Mouse (Mus musculus): ENCODE measurements around the gene Il23a.
"Not testable (repeated sequence)": the region's sequence is repeated elsewhere in the genome, so short reads cannot be mapped to it uniquely, and the experiment has no call there.

The Il23a gene

DNA sequence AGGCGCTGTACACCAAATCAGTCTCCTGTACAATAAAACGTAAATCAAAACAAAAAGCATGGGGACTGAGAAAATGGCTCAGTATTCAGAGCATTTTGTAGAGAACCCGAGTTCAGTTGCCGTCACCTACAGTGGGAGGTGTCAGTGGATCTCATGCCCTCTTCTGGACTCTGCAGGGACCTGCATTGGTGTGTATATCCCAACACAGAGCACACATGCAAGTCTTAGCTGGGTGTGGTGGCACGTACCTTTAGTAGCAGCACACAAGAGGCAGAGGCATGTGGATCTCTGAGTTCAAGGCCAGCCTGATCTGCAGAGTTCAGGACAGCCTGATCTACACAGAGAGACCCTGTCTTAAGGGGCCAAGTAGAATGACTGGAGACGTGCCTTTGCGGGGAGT lies 11.1 kb upstream of the Il23a start:
- no peak for DNase-seq (ENCODE audit: low spot score in 2 of 2)

- peak; percentile 100 for DNase-seq (ENCODE audit: low spot score in 2 of 2)
Observed at GRCm38 (mm10) chr10:128303126-128304021, 4.8 kb upstream of the Il23a start, which contains the start of gene Pan2. Pan2 (plus strand) TSS chr10:128303335.

DNA sequence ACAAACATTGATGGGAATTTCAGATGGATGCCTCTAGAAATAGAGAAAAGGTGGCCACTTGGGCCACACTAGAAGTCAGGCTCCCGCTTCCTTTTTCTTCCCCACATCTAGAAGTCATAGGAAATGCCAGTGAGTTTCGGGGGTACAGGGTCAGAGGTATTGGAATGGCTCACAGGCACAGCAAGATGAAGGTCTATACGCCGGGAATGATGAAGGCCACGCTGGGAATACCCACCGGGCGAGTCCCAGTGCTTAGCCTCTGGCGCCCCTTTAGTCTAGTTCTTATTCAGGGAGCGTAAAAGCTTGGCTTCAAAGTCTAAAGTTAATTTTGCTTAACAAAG lies 4.2 kb upstream of the Il23a start:
- DNase-seq (ENCODE audit: low spot score in 2 of 2), result no peak

DNA sequence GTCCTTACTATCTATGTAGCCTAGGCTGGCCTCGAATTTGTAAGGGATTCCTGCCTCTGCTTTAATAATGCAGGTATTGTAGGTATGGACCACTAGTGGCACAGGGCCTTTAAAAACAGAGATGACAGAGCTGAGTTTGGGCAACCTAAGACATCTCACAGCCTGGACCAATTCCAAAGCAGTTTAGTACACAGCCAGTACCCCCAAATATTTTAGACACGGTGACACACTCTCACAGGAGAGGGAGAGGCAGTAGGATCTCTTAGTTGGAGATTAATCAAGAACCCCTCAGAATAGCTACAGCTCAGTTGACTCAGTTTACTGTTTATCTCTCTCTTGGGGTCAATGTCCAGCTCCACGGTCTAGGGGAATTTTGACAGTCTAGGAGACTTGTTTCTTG lies 3.8 kb upstream of the Il23a start:
- no peak for DNase-seq (ENCODE audit: low spot score in 2 of 2)

- no peak for DNase-seq (ENCODE audit: low spot score in 2 of 2)
Observed at GRCm38 (mm10) chr10:128298243-128298642, 309 bp downstream of the Il23a start.

DNA sequence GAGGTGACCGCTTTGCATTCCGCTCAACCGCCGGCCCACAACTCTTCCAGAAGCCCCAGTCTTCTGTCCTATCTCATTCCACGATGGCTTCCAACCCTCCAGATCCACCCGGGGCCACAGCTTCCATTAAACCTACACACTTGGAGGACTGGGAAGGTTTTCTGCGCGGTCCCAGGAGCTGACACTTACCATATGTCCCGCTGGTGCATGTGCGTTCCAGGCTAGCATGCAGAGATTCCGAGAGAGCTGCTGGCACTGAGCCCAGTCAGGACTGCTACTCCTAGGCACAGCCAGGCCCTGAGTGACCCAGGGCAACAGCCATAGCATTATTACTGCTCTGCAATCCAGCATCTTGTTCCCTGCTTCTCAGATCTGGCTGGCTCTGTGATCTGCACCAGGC lies 930 bp downstream of the Il23a start:
- no peak for DNase-seq (ENCODE audit: low spot score in 2 of 2)

DNA sequence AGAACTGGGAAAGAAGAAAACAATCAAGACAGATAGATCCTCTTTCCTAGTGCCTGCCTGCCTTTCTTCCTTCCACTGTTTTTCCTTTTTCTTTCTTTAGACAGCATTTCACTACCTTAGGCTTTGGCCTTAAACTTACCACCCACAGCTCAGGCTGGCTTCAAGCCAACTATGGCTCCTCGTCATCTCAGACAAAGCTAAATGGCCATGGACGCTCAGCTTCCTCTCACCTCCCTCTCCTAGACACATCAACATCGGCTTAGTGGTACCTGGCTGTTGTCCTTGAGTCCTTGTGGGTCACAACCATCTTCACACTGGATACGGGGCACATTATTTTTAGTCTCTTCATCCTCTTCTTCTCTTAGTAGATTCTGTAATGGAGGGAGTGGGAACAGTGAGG lies 1.3 kb downstream of the Il23a start:
- DNase-seq (ENCODE audit: low spot score in 2 of 2), result no peak

GRCm38 (mm10) chr10:128296370-128297090 lies 2.0 kb downstream of the Il23a start:
- no peak for DNase-seq (ENCODE audit: low spot score in 2 of 2)

- not testable (repeated sequence) for DNase-seq (ENCODE audit: low spot score in 2 of 2)
Observed at GRCm38 (mm10) chr10:128290594-128290993, 8.0 kb downstream of the Il23a start.

DNA sequence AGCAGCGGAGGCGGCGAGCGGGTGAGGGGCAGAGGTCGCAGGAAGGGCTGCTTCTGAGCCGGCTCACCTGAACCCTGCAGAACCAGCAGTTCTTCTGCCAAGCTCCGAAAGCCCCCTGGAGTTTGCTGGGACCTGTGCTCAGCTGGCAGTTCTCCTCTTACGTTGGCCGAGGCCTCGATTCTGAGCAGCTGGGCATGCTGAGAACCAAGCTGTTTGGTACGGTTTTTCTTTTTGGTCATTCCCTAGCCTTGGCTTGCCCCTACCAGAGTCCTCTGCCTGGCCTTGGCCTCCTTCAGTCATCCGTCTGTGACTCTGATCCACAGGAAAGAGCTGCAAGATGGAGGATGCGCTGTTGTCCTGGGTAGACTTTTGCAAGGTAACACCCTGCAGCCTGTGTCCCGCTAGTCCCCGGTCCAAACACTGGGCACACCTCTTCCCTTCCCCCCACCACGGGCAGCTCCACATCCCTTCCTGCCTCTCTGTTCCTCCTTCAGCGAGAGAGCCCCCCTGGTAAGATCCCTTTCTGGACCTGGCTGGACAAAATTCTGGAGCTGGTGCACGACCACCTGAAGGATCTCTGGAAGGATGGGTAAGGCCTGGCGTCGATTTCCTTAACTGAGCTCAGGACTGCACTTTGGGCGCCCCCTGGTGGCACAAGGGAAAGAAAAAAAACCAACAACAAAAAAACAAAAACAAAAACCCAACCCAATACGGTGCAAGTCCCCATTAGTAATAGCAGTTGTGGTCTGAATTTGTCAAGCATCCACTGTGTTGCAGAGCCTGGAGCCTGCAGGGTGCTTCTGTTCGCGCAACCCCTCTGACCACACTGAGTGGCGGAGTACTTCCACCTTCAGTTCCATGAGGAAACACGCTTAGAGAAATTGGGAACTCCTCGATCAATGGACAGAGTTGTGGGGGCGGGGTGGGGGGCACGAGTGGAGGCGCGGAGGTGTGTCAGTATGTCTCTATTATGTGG lies 14.7 kb downstream of the Il23a start:
- peak; percentile 59 to 75 for DNase-seq (ENCODE audit: low spot score in 2 of 2)

GRCm38 (mm10) chr10:128282886-128283450 lies 15.6 kb downstream of the Il23a start:
- no peak for DNase-seq (ENCODE audit: low spot score in 2 of 2)

GRCm38 (mm10) chr10:128281682-128282081 lies 16.9 kb downstream of the Il23a start:
- DNase-seq (ENCODE audit: low spot score in 2 of 2), result no peak

DNA sequence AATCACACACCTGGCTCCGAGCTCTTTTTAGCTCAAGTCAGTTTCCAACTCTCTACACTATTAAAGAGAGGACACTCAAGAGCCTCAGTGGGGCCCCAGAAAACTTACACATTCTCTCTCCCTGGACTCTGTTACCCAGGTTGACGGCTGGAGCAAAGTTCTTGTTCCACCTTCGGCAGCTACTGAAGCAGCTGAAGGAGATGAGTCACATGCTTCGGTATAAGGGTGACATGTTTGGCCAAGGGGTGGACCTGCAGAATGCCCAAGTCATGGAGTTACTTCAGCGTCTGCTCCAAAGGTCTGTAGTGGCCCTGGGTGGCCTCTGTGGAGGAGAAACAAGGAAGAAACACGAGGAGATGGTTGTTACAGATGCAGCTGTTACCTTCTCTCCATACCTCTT lies 17.6 kb downstream of the Il23a start:
- no peak for DNase-seq (ENCODE audit: low spot score in 2 of 2)

DNA sequence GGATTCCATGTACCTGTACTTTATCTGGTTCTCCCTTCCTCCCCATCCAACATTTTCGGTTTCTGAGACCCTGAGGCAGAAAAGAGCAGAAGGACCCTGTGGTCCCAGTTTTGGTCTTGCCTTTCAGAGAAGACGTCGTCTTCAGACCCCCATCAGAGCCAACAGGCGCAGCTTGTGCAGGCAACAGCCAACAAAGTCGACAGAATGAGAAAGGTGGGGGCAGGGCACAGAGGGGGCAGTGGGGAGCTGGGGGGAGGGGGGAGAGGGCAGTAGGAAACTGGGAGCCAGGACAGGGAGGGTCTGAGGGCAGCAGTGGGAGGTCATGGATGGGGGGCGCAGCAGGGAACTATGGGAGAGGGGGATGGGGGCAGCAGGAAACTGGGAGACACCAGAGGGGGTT lies 20.4 kb downstream of the Il23a start:
- no peak for DNase-seq (ENCODE audit: low spot score in 2 of 2)

DNA sequence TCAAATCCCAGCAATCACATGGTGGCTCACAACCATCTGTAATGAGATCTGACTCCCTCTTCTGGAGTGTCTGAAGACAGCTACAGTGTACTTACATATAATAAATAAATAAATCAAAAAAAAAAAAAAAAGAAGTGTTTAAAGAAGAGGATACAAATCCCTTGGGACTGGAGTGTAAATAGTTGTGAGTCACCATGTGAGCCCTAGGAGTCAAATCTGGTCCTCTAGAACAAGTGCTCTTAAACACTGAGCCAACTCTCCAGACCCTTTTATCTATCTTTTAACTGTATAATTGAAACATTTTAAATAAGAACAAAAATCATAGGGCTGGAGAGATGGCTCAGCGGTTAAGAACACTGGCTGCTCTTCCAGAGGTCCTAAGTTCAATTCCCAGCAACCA lies 23.2 kb downstream of the Il23a start:
- DNase-seq (ENCODE audit: low spot score in 2 of 2), result not testable (repeated sequence)

DNA sequence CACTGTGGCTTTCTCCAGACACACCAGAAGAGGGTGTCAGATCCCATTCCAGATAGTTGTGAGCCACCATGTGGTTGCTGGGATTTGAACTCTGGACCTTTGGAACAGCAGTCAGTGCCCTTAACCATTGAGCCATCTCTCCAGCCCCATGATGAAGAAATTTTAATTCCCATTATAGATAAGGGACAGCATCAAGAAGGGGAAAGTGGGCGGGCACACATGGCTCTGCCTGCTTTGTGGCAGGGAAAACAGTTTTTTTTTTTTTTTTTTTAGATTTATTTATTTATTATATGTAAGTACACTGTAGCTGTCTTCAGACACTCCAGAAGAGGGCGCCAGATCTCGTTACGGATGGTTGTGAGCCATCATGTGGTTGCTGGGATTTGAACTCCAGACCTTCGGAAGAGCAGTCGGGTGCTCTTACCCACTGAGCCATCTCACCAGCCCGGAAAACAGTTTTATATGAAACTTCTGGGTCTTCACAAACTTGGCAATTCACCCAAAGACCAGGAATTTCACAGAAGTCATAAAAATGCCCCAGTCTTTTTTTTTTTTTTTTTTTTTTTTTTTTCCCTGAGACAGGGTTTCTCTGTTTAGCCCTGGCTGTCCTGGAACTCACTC lies 25.6 kb downstream of the Il23a start:
- DNase-seq (ENCODE audit: low spot score in 2 of 2), result not testable (repeated sequence)

DNA sequence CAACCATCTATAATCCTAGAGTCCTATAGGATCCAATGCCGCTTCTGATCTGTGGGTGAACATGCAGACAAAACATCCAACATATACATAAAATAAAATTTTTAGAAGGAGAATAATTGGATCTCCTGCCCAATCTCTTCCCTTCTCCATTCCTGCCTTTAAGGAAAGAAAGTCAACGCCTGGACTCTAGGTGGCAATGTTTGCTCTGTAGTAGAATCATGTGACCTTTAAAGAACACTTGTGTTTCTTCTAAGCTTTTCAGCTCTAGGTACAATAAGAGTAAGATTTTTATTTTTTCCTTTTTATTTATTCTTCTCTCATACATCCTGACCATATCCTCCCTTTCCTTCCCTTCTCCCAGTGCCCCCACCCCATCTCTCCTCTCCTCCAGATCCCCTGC lies 26.7 kb downstream of the Il23a start:
- DNase-seq (ENCODE audit: low spot score in 2 of 2), result no peak

GRCm38 (mm10) chr10:128270866-128271265 lies 27.7 kb downstream of the Il23a start:
- no peak for DNase-seq (ENCODE audit: low spot score in 2 of 2)

DNA sequence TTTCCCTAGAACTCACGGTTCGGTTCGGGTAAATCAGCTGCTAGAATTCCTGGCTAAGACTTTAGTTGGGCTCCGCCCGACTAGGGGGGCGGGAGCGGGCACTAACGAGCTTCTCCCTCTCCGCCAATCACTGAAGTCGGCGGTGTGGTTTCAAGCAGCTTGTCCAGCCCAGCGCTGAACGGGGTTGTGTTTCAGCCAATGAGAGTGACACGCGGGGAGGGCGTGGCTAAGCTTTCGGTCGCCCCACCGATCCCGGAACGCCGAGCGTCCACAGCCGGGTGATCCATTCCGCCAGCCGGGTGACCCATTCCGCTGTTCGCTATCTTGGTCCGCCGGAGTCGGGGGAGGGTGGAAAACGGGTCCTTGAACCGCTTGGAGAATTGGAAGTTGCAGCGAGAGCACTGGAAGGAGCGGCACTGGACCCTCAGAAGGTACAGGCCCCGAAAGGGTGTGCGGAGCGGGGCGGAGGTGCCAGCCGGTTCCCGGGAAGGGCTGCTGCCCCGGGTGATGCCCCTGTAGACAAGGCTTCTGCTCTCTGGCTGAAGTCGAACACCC lies 28.2 kb downstream of the Il23a start, which contains the start of gene Stat2:
Stat2 (plus strand) TSS at position 273 of the 555 bp plus-strand sequence.
- DNase-seq (ENCODE audit: low spot score in 2 of 2), result peak; percentile 99

- DNase-seq (ENCODE audit: low spot score in 2 of 2), result no peak
Observed at GRCm38 (mm10) chr10:128269206-128269910, 29.2 kb downstream of the Il23a start.
